Mouse (Mus musculus) liver, postnatal 0 days (tissue): ENCODE data around the gene Tox2.

Experiments
- CTCF ChIP-seq: sonication (generic); IDR thresholded peaks from 2 replicates; pipeline ENCODE4 v1.5.1; 2016; ENCODE audit warnings: antibody characterized with exemption, low read depth
- EP300 ChIP-seq: IDR thresholded peaks from 2 replicates; pipeline ENCODE4 v1.6.1; 2016; ENCODE audit warnings: antibody characterized with exemption, low read depth, mild to moderate bottlenecking

DNA sequence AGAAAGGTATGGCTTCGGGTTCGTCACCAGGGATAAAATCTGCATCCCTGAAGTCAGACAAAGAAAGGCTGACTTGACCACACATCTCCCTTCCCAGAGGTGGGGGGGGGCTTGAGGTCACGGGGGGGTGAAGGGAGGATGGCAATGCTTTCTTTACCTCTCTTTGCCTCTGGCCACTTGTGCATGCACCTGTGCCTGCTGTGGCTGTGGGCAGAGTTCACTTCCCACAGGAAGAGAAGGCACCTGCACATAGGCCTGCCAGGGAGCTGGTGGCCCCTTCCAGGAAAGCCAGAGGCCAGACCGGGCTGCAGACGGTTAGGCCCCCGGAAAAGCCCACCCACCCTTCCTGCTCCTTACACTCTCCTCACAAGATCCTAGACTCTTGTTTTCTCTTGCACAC, 128.5 kb downstream of the Tox2 start:
- no peak for TF ChIP-seq CTCF
- TF ChIP-seq EP300: no peak
